Mouse (Mus musculus): ENCODE results near the gene Extl1. TPM values are rescaled to one million over a fixed set of nuclear protein-coding genes. Genes with fewer than 3 reads are reported as not detected.
A peak's percentile ranks its signal among the peaks of the same experiment; 100 is the strongest.

The Extl1 gene
- polyA plus RNA-seq, 1 experiment from 2014 or later: 0.25 TPM

GRCm38 (mm10) chr4:134315470-134315869 lies 68.2 kb downstream of the Extl1 start:
- whole genome bisulfite sequencing: 79% methylated on average over 9 of the region's 9 CpGs
- H3K4me1 ChIP-seq (replicated peaks): peaks cover 19% of the 10 kb centered on the region
- no peak for DNase-seq (ENCODE audit: low spot score)
- no peak overlapping the region for H3K4me3 ChIP-seq
- H3K27ac ChIP-seq: no peak overlapping the region
- no peaks in the 10 kb centered on the region for H3K36me3 ChIP-seq
- H3K9me3 ChIP-seq: peaks cover 6% of the 10 kb centered on the region; the same call in 1 of the 2 replicates
- no peaks in the 10 kb centered on the region for H3K27me3 ChIP-seq (ENCODE audit: insufficient read depth, poor library complexity, severe bottlenecking)

- Histone ChIP-seq H3K36me3 (no peaks in the 10 kb centered on the region), H3K27me3 (ENCODE audit: insufficient read depth, poor library complexity, severe bottlenecking) (no peaks in the 10 kb centered on the region), H3K9me3 (peaks cover 6% of the 10 kb centered on the region; the same call in 1 of the 2 replicates), H3K27ac (no peak within 1 kb of the TSS), H3K4me3 (no peak within 1 kb of the TSS), H3K4me1 (replicated peaks) (peaks cover 19% of the 10 kb centered on the region)
- no peak for DNase-seq (ENCODE audit: low spot score)
- 42% methylated on average over 11 of the region's 11 CpGs for WGBS
Observed at GRCm38 (mm10) chr4:134314876-134315275, 68.8 kb downstream of the Extl1 start, which contains the start of gene Trim63. Gene Trim63, plus strand, starts transcription at chr4:134315120.

- peaks cover 19% of the 10 kb centered on the region for H3K4me1 ChIP-seq (replicated peaks)
- H3K27ac ChIP-seq: no peak overlapping the region
- no peaks in the 10 kb centered on the region for H3K36me3 ChIP-seq
- 82% methylated on average over 4 of the region's 4 CpGs for WGBS
- no peaks in the 10 kb centered on the region for H3K27me3 ChIP-seq (ENCODE audit: insufficient read depth, poor library complexity, severe bottlenecking)
- H3K9me3 ChIP-seq: peaks cover 6% of the 10 kb centered on the region; the same call in 1 of the 2 replicates
- no peak for DNase-seq (ENCODE audit: low spot score)
- H3K4me3 ChIP-seq: no peak overlapping the region
Observed at GRCm38 (mm10) chr4:134314081-134314655, 69.5 kb downstream of the Extl1 start.

- no peak for DNase-seq (ENCODE audit: low spot score)
- peaks cover 6% of the 10 kb centered on the region; the same call in 1 of the 2 replicates for H3K9me3 ChIP-seq
- H3K27me3 ChIP-seq (ENCODE audit: insufficient read depth, poor library complexity, severe bottlenecking): no peaks in the 10 kb centered on the region
- 93% methylated on average over 6 of the region's 6 CpGs for WGBS
- H3K27ac ChIP-seq: no peak overlapping the region
- peaks cover 20% of the 10 kb centered on the region for H3K4me1 ChIP-seq (replicated peaks)
- H3K4me3 ChIP-seq: no peak overlapping the region
- H3K36me3 ChIP-seq: no peaks in the 10 kb centered on the region
Observed at GRCm38 (mm10) chr4:134312901-134313300, 70.7 kb downstream of the Extl1 start.

GRCm38 (mm10) chr4:134312341-134312740 lies 71.3 kb downstream of the Extl1 start:
- Histone ChIP-seq H3K4me3 (no peak overlapping the region), H3K4me1 (replicated peaks) (peaks cover 25% of the 10 kb centered on the region), H3K36me3 (no peaks in the 10 kb centered on the region), H3K9me3 (peaks cover 6% of the 10 kb centered on the region; the same call in 1 of the 2 replicates), H3K27ac (no peak overlapping the region), H3K27me3 (ENCODE audit: insufficient read depth, poor library complexity, severe bottlenecking) (no peaks in the 10 kb centered on the region)
- 92% methylated on average over 5 of the region's 5 CpGs for WGBS
- DNase-seq (ENCODE audit: low spot score): no peak

- peaks cover 6% of the 10 kb centered on the region; the same call in 1 of the 2 replicates for H3K9me3 ChIP-seq
- no peak overlapping the region for H3K4me3 ChIP-seq
- no peak overlapping the region for H3K27ac ChIP-seq
- DNase-seq (ENCODE audit: low spot score): no peak
- 84% methylated on average over 9 of the region's 9 CpGs for WGBS
- H3K36me3 ChIP-seq: no peaks in the 10 kb centered on the region
- H3K4me1 ChIP-seq (replicated peaks): peaks cover 31% of the 10 kb centered on the region
- H3K27me3 ChIP-seq (ENCODE audit: insufficient read depth, poor library complexity, severe bottlenecking): no peaks in the 10 kb centered on the region
Observed at GRCm38 (mm10) chr4:134311784-134312183, 71.9 kb downstream of the Extl1 start.

- 92% methylated on average over 9 of the region's 9 CpGs for WGBS
Observed at GRCm38 (mm10) chr4:134310656-134311055, 73.0 kb downstream of the Extl1 start.

GRCm38 (mm10) chr4:134310106-134310505 lies 73.5 kb downstream of the Extl1 start:
- no peaks in the 10 kb centered on the region for H3K36me3 ChIP-seq
- H3K27ac ChIP-seq: no peak overlapping the region
- 91% methylated on average over 7 of the region's 7 CpGs for WGBS
- H3K9me3 ChIP-seq: peaks cover 6% of the 10 kb centered on the region; the same call in 1 of the 2 replicates
- H3K27me3 ChIP-seq (ENCODE audit: insufficient read depth, poor library complexity, severe bottlenecking): no peaks in the 10 kb centered on the region
- no peak overlapping the region for H3K4me3 ChIP-seq
- H3K4me1 ChIP-seq (replicated peaks): peaks cover 22% of the 10 kb centered on the region
- DNase-seq (ENCODE audit: low spot score): no peak

More at GRCm38 (mm10) chr4:134310656-134311055, 73.0 kb downstream of the Extl1 start:
- no peaks in the 10 kb centered on the region for H3K36me3 ChIP-seq
- H3K27ac ChIP-seq: no peak overlapping the region
- H3K4me1 ChIP-seq (replicated peaks): peaks cover 25% of the 10 kb centered on the region
- DNase-seq (ENCODE audit: low spot score): no peak
- H3K27me3 ChIP-seq (ENCODE audit: insufficient read depth, poor library complexity, severe bottlenecking): no peaks in the 10 kb centered on the region
- no peak overlapping the region for H3K4me3 ChIP-seq
- H3K9me3 ChIP-seq: peaks cover 6% of the 10 kb centered on the region; the same call in 1 of the 2 replicates

- Histone ChIP-seq H3K27me3 (ENCODE audit: insufficient read depth, poor library complexity, severe bottlenecking) (no peaks in the 10 kb centered on the region), H3K4me1 (replicated peaks) (peaks cover 12% of the 10 kb centered on the region), H3K27ac (peak overlapping the region; percentile 42), H3K36me3 (no peaks in the 10 kb centered on the region), H3K9me3 (0 out of 2 replicates have a peak, but pooled peaks cover under 1% of the 10 kb centered on the region), H3K4me3 (no peak overlapping the region)
- 14% methylated on average over 12 of the region's 12 CpGs for WGBS
- peak; percentile 39 for DNase-seq (ENCODE audit: low spot score)
Observed at GRCm38 (mm10) chr4:134307367-134308072, 76.1 kb downstream of the Extl1 start.

- 79% methylated on average over 2 of the region's 2 CpGs for WGBS
- peaks cover 12% of the 10 kb centered on the region for H3K4me1 ChIP-seq (replicated peaks)
Observed at GRCm38 (mm10) chr4:134306963-134307362, 76.7 kb downstream of the Extl1 start.

More at GRCm38 (mm10) chr4:134306963-134307362, 76.7 kb downstream of the Extl1 start:
- no peak overlapping the region for H3K4me3 ChIP-seq
- H3K27ac ChIP-seq: no peak overlapping the region
- no peaks in the 10 kb centered on the region for H3K9me3 ChIP-seq
- no peaks in the 10 kb centered on the region for H3K36me3 ChIP-seq
- H3K27me3 ChIP-seq (ENCODE audit: insufficient read depth, poor library complexity, severe bottlenecking): no peaks in the 10 kb centered on the region
- no peak for DNase-seq (ENCODE audit: low spot score)

Other genes with a start within 250 kb of the Extl1 start
- 30.1 and 35.1 TPM in 2 replicates for gene Cep85, start 196.7 kb downstream of the Extl1 start, polyA plus RNA-seq (2016; fragmentation: Nextera tagmentation; extraction: Ambion mirVana)
- gene Gm7534, start 180.8 kb downstream of the Extl1 start, polyA plus RNA-seq (2016; fragmentation: Nextera tagmentation; extraction: Ambion mirVana): not detected in 2 replicates
- gene Catsper4, start 156.5 kb downstream of the Extl1 start, polyA plus RNA-seq (2016; fragmentation: Nextera tagmentation; extraction: Ambion mirVana): not detected in 2 replicates
- gene Cnksr1, start 145.5 kb downstream of the Extl1 start, polyA plus RNA-seq (2016; fragmentation: Nextera tagmentation; extraction: Ambion mirVana): 0.89 and 1.2 TPM in 2 replicates
- 0.49 and 1.0 TPM in 2 replicates for gene E130218I03Rik, start 140.2 kb downstream of the Extl1 start, polyA plus RNA-seq (2016; fragmentation: Nextera tagmentation; extraction: Ambion mirVana)
- 20.6 and 21.6 TPM in 2 replicates for gene Zfp593, start 138.3 kb downstream of the Extl1 start, polyA plus RNA-seq (2016; fragmentation: Nextera tagmentation; extraction: Ambion mirVana)
- not detected in 2 replicates for gene Gm30191, start 136.9 kb downstream of the Extl1 start, polyA plus RNA-seq (2016; fragmentation: Nextera tagmentation; extraction: Ambion mirVana)
- gene Grrp1, start 129.7 kb downstream of the Extl1 start, polyA plus RNA-seq (2016; fragmentation: Nextera tagmentation; extraction: Ambion mirVana): 6.2 and 6.8 TPM in 2 replicates
- 18.1 and 18.8 TPM in 2 replicates for gene Pdik1l, start 96.0 kb downstream of the Extl1 start, polyA plus RNA-seq (2016; fragmentation: Nextera tagmentation; extraction: Ambion mirVana)
- 0.51 and 0.56 TPM in 2 replicates for gene Trim63, start 68.7 kb downstream of the Extl1 start, polyA plus RNA-seq (2016; fragmentation: Nextera tagmentation; extraction: Ambion mirVana)
- 0.10 TPM in 1 of 2 replicates, not detected in the other for gene Slc30a2, start 40.7 kb downstream of the Extl1 start, polyA plus RNA-seq (2016; fragmentation: Nextera tagmentation; extraction: Ambion mirVana)
- 7.9 and 9.5 TPM in 2 replicates for gene Pafah2, start 12.5 kb upstream of the Extl1 start, polyA plus RNA-seq (2016; fragmentation: Nextera tagmentation; extraction: Ambion mirVana)
- 2,849 and 3,914 TPM in 2 replicates for gene Stmn1, start 84.5 kb upstream of the Extl1 start, polyA plus RNA-seq (2016; fragmentation: Nextera tagmentation; extraction: Ambion mirVana)
- gene Paqr7, start 112.8 kb upstream of the Extl1 start, polyA plus RNA-seq (2016; fragmentation: Nextera tagmentation; extraction: Ambion mirVana): 3.1 and 4.3 TPM in 2 replicates
- gene Aunip, start 127.1 kb upstream of the Extl1 start, polyA plus RNA-seq (2016; fragmentation: Nextera tagmentation; extraction: Ambion mirVana): 19.3 and 25.9 TPM in 2 replicates
- 115 and 125 TPM in 2 replicates for gene Mtfr1l, start 151.5 kb upstream of the Extl1 start, polyA plus RNA-seq (2016; fragmentation: Nextera tagmentation; extraction: Ambion mirVana)
- 8.6 and 10.3 TPM in 2 replicates for gene Selenon, start 168.3 kb upstream of the Extl1 start, polyA plus RNA-seq (2016; fragmentation: Nextera tagmentation; extraction: Ambion mirVana)

Data from hindbrain, embryonic 10.5 days (tissue).